Mouse (Mus musculus) induced T-regulatory cell, adult 2 months (primary cell): Measurements from ENCODE around the gene Slc32a1.

Source experiments
- DNase-seq: peaks from one replicate; pipeline ENCODE4 v3.0.0-alpha.2; 2012; ENCODE audit warnings: low read depth

Slc32a1 gene

DNA sequence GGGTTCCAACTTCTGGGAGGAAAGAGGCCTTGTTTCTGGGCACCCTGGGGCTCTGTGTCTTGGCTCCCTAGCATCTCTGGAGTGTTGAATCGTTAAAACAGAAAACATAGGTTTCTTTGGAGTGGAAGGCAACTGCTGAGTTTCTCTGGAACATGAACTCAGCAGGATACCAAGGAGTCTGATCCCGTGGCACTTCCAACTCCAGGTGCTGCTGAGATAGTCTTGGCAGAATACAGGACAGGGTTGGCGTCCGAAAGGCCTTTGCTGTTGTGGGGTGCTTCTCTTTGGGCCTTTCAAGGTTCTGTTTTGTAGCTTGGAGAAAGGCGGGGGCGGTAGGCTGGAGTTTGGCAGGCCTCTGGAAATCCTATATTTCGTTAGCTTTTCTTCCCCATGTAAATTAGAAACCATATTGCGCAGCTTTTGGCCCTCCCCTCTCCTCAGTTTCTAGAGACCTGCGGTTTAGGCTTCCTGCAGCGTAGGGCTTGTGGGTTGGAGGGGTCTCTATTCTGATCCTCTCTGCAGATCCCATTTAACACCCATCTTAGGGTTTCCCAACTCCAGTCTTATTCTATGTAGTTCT is 2.2 kb downstream of the Slc32a1 start:
- no peak for DNase-seq

DNA sequence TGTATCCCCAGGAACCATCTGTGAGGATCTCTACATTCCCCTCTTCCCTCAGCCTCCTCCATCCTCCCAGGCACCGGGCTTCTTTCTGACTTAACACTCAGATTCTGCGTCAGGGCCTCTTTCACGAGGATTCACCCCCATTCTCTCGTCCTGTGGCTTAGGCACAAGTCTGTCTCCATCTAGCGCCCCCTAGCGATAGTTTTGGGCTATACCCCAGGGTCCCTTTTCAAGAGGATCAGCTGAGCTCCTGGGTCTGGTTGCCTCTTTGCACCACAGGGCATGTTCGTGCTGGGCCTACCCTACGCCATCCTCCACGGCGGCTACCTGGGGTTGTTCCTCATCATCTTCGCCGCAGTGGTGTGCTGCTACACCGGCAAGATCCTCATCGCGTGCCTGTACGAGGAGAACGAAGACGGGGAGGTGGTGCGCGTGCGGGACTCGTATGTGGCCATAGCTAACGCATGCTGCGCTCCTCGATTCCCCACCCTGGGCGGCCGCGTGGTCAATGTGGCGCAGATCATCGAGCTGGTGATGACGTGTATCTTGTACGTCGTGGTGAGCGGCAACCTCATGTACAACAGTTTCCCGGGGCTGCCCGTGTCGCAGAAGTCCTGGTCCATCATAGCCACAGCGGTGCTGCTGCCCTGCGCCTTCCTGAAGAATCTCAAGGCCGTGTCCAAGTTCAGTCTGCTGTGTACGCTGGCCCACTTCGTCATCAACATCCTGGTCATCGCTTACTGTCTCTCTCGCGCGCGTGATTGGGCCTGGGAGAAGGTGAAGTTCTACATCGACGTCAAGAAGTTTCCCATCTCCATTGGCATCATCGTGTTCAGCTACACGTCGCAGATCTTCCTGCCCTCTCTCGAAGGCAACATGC is 3.2 kb downstream of the Slc32a1 start:
- DNase-seq: peak; percentile 90

DNA sequence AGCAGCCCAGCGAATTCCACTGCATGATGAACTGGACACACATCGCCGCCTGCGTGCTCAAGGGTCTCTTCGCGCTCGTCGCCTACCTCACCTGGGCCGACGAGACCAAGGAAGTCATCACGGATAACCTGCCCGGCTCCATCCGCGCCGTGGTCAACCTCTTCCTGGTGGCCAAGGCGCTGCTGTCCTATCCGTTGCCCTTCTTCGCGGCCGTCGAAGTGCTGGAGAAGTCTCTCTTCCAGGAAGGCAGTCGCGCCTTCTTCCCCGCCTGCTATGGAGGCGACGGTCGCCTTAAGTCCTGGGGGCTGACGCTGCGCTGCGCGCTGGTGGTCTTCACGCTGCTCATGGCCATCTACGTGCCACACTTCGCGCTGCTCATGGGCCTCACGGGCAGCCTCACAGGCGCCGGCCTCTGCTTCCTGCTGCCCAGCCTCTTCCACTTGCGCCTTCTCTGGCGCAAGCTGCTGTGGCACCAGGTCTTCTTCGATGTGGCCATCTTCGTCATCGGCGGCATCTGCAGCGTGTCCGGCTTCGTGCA is 3.9 kb downstream of the Slc32a1 start:
- peak; percentile 36 for DNase-seq

DNA sequence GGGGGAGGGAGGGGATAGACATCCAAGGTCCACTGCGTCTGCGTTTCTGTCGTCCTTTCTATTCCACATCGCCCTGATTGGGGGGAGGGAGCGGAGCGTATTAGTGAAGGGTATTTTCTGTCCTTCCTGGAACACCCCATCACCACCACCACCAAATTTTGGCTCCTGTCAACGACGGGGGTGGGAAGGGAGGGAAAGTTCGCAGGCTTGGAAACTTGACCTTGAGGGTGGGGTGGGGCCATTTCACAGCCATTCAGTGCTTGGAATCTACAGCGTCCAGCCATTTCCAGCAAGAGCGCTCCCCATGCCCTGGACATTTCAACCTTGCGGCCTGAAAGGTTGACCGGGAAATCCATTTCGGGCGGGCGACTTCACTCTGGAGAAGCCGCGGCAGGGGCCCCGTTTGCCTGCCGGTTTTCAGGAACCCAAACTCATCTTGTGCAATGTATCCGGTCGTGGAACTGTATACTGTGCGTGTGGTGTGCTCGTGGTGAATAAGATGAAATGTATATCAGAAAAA is 4.7 kb downstream of the Slc32a1 start:
- no peak for DNase-seq

GRCm38 (mm10) chr2:158615702-158616101 is 5.1 kb downstream of the Slc32a1 start:
- no peak for DNase-seq

- DNase-seq: peak; percentile 47
Observed at GRCm38 (mm10) chr2:158616296-158616695, 5.7 kb downstream of the Slc32a1 start.

DNA sequence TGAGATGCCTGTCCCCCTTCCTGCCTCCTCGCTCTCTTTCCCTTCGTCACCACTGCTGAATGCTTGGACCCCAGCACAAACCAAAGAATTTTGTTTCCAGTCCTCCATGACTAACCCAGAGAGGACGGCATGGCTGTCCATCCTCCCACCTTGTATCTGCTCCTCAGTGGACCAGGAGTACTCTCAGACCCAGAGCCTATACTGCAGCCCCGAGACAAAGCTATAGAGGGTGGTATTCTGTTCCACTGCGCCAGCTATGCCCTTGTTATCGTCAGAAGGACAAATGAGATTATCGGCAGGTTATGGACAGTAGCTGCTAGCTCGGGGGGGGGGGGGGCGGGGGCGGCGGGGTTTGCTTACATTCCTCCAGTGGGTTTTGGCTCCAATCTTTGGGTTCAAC is 6.2 kb downstream of the Slc32a1 start:
- DNase-seq: no peak

DNA sequence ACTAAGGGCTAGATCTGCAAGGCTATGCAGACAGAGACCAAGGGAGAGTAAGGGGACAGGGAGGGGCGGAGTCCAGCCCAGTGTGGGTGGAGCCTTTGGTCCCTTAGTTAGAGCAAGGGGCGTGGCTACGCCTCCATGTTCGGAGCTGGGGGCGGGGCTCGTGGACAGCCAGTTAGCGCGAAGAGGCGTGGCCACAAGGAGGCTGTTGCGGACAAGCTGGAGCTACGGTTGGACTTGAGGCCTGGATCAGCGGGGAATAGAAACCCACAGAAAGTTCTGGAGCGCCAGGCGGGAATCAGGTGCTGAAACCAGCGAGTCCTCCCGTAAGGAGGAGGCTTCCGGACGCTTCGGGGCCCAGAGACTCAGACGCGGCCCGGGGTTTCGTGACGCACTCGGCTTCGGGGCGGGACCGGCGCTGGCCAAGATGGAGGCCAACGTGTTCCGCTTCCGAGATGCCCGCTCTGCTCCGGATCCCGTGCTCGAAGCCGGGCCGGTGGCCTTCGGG is 14.2 kb downstream of the Slc32a1 start, which contains the start of gene Actr5:
Gene Actr5 (plus strand): TSS at position 171 of the 505 bp plus-strand sequence.
- DNase-seq: peak; percentile 98

- DNase-seq: no peak
Observed at GRCm38 (mm10) chr2:158625231-158625630, 14.7 kb downstream of the Slc32a1 start.

GRCm38 (mm10) chr2:158625697-158626096 is 15.1 kb downstream of the Slc32a1 start:
- DNase-seq: no peak

DNA sequence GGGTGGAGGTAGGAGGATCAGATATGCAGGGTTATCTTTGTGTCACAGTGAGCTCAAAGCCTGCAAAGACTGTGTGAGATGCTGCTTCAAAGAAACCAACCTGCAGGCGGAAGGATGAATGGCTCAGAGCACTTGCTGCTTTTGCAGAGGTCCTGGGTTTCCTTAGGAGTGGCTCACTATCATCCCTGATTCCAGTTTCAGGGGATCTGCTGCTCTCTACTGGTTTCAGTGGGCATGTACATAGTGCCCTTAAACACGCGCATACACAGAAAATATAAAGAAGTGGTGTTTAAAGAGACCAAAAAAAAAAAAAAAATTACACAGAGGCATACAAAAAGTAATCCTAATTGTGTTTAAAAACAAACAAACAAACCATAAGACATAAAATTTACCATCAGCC is 18.3 kb downstream of the Slc32a1 start:
- no peak for DNase-seq

DNA sequence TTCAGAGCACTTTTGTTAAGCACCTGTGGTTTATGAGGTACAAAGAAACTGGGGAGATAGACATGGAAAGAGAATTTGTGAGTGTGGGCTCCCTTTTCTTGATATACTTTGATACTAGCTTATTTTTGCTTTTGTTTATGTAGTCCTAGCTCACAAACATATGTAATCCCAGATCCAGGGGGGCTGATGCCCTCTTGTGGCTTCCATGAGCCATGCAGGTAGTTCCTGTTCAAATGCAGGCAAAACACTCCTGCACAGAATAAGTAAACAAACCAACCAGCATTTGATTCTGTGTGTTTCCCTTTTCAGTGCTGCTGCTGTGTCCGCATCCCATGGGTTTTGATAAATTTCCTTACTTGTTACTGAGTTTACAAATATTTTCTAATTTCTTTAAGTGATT is 18.8 kb downstream of the Slc32a1 start:
- DNase-seq: peak; percentile 35

GRCm38 (mm10) chr2:158631873-158632272 is 21.3 kb downstream of the Slc32a1 start:
- no peak for DNase-seq

GRCm38 (mm10) chr2:158641869-158642268 is 31.3 kb downstream of the Slc32a1 start:
- DNase-seq: peak; percentile 77

DNA sequence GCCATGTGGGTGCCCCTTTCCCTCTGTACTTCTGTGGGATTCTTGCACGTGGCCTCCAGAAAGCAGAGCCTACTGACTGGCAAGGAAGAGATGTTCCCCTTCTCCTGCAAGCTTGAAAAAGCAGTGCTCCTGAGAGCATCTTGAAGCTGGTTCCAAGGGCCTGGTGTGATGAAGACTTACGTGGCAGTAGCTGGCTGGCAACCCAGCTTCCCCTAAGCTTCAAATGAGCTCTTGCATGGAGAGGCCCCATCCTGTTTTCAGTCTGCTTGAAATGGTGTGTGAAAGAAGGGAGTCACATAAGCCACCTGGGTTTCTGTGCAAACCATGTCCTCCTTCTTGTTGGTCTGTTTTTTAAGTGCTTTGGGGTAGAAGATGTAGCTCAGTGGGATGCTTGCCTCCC is 32.0 kb downstream of the Slc32a1 start:
- DNase-seq: no peak

GRCm38 (mm10) chr2:158643791-158644190 is 33.2 kb downstream of the Slc32a1 start:
- DNase-seq: no peak

DNA sequence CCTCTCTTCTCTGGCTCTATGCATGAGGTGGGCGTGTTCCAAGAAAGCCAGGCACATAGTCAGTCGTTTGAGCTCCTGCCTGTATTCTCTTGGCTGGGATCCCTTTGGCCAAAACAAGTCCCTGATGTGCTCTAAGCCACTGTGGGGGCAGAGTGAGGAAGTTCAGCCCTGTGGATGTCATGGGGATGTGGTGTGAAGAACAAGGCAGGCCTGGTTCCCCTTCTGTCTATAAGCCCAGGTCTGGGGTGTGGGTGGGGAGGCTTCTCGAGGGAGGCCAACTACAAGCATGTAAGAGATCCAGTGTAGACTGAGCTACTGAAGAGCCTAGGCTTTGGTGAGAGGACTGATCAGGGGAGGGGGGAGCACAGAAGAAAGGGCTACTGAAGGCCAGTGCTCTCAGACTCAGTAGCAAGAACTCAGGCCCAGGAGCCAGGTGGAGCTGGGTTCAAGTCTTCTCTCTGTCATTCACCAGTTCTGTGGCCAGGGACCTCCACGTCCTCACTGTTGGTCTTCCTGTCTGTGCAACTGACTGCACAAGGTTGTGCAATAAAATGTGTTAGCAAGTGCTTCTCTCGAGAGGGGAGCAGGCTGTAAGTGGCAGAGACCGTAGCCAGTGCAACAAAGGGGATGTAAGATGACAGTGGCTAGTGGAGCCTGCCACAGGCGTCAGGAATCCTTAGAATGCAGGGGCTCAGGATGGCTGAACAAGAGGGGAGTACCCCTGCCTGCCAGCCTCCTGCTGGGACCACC is 40.8 kb downstream of the Slc32a1 start:
- no peak for DNase-seq

- DNase-seq: peak; percentile 90
Observed at GRCm38 (mm10) chr2:158652985-158653384, 42.4 kb downstream of the Slc32a1 start.

DNA sequence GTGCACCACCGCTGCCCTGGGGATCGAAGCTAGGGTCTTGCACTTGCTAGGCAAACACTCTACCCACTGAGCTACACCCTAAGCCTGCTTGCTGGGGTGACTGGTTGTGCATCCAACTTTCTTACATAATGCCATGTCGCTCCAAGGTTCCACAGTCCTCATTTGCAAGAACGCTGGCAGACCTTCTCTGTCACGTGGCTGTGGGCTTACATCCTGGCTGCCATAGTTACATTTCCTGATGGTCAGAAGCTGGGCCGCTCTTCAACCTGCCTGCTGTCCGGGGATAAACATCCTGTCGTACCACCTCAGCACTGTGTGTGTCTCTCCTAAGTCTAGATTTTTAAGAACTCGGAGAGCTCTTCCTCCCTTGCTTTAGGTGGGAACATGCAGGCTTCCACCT is 44.1 kb downstream of the Slc32a1 start:
- no peak for DNase-seq

DNA sequence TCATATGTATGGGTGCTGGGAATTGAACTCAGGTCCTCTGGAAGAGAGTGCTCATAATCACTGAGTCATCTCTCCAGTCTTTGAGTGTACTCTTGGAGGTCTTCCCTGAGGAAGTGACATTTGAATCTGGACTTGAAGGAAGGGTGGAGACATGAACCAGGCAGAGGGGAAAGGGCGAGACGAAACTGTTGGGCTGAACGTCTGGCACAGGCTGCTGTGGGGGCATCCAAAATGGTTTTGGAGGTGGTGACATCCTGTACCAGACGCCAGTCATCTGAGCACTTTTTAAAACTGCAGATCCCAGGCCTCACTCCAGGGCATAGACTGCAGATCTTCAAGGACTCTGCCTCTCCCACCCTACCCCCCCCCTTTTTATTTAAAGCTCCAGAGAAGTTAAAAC is 45.2 kb downstream of the Slc32a1 start:
- DNase-seq: no peak

DNA sequence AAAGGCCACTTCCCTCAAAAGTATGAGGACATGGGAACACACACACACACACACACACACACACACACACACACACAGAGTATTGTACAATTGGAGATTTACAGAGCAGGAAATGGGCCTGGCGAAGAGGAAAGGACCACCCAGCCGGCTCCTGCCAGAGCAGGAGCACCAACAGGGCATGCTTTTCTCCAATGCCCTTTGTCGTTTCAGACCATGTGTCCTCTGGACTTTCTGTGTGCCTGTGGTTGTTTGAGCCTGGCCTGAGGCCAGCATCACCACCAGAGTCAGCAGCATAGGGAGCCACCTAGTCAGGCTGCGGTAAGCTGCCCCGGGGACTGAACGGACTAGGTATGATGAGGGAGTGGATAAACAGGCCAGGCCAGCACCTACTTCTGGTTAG is 48.3 kb downstream of the Slc32a1 start:
- DNase-seq: no peak

- DNase-seq: no peak
Observed at GRCm38 (mm10) chr2:158659346-158659745, 48.8 kb downstream of the Slc32a1 start.
